Mouse (Mus musculus) bone marrow, adult 2 months (tissue): ENCODE measurements around the gene Fam131a.

Experiments
- CTCF ChIP-seq: fragments of 200-500 bp; IDR thresholded peaks from 2 replicates; pipeline ENCODE4 v1.5.1; 2011; ENCODE audit warnings: low read length, control low read depth; ENCODE audit not compliant: control insufficient read depth, insufficient read depth
- POLR2A ChIP-seq: fragments of 200-500 bp; IDR thresholded peaks from 2 replicates; pipeline ENCODE4 v1.6.1; 2011; ENCODE audit warnings: low read depth, mild to moderate bottlenecking, control low read depth, low read length, borderline replicate concordance; ENCODE audit not compliant: control insufficient read depth

- TF ChIP-seq POLR2A (no peak), CTCF (no peak)
Observed at GRCm38 (mm10) chr16:20706407-20707055, 13.5 kb downstream of the Fam131a start.
